Mouse (Mus musculus): ENCODE measurements around the gene Pkhd1.

GRCm38 (mm10) chr1:20590488-20590887 is 27.4 kb downstream of the Pkhd1 start:
- TF ChIP-seq POLR2A (IDR thresholded peaks at IDR 0.05; ENCODE audit: borderline replicate concordance, control insufficient read depth, low read depth, low read length) (no peak), CTCF (IDR thresholded peaks at IDR 0.05; ENCODE audit: control insufficient read depth, insufficient read depth, low read length) (no peak)
